Mouse (Mus musculus) naive thymus-derived CD4-positive, alpha-beta T cell, adult 2 months (primary cell): ENCODE results near the gene Hebp1.

Experiments
- DNase-seq: peaks from one replicate; pipeline ENCODE4 v3.0.0-alpha.2; 2011; ENCODE audit warnings: low read depth

Hebp1 gene

DNA sequence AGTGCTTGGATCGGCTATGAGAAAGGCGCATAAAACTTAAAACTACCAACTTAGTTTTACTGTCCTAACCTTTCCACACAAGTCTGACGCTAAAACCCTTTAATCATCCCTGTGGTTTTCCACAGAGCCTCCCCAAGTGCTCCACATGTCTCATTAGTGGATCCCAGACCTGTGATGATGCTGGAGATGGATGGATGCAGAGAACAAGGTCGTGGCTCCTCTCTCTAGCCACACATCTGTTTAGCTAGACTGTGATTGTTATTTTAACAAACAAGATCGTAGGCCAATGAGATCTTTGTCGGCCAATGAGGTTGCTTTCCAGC, 84.7 kb downstream of the Hebp1 start:
- no peak for DNase-seq

- no peak for DNase-seq
Measured at GRCm38 (mm10) chr6:135112411-135113113, 85.3 kb downstream of the Hebp1 start.

- no peak for DNase-seq
Measured at GRCm38 (mm10) chr6:135107014-135107413, 90.8 kb downstream of the Hebp1 start.

- DNase-seq: no peak
Measured at GRCm38 (mm10) chr6:135102736-135103303, 95.0 kb downstream of the Hebp1 start.

DNA sequence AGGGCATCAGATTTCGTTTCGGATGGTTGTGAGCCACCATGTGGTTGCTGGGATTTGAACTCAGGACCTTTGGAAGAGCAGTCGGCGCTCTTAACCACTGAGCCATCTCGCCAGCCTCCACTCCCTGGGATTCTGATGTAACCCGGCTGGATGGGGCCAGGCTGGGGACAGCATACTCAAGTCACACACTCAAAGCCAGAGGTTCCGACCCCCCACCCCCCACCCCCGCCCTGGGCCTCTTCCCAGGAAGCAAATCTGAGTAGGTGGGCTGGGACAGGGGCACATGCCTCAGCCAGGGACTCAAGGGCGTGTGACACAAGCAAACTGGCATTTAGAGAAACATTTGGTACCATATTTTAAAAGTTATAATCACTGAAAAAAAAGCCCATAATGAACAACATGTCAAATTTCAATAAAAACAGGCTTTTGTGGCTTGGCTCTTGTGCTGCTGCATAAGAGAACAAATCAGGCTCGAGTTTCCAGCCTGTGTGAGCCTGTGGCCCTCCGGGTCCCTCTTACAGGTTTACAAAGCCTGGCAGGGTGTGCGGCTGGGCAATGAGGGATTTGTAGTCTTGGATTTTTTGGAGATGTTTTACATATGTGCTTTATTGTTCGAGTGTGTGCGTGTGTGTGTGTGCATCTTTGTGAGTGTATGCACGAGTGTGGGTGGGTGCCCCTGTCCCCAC, 96.9 kb downstream of the Hebp1 start:
- DNase-seq: no peak

- DNase-seq: no peak
Measured at GRCm38 (mm10) chr6:135092798-135093470, 104.9 kb downstream of the Hebp1 start.

GRCm38 (mm10) chr6:135090661-135091060, 107.2 kb downstream of the Hebp1 start:
- DNase-seq: no peak

GRCm38 (mm10) chr6:135089786-135090185, 108.0 kb downstream of the Hebp1 start:
- no peak for DNase-seq

DNA sequence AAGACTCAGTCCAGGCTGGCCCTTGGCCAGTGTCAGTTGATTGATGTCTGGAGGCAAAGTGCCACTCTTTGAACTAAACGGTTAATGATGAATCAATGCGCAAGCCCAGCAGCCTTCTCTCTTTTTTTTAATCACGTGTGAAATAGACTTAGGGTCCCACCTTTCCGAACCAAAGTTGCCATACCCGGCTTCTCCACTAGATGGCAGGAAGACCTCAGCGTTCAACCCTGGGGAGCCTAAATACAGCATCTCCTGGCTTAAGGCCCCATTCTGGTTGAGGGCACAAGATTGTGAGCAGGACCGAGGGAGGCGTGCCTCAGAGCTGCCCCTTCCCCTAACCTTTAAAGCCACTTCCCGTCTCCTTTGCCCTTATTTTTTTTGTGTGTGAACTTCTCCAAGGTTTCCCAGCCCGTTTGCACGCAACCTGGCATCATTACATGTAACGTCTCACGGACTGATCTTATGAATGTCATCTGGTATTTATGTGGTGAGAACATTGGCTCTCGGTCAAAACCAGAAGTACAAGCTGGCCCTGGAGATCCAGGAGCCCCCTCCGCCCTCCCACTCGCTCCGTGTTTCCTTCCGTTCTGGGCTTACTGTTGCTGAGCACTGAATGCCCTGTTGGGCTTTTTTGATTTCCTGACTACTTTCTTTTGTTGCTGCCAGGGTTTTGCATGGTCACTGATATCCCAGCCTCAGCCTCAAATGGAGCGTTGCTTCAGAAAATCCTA, 109.9 kb downstream of the Hebp1 start:
- DNase-seq: peak; percentile 78
